Mouse (Mus musculus): ENCODE results near the gene Pitpnm2.

- TF ChIP-seq CTCF (IDR thresholded peaks at IDR 0.05; ENCODE audit: control insufficient read depth, insufficient read depth, low read length): no peak
- TF ChIP-seq POLR2A (IDR thresholded peaks at IDR 0.05; ENCODE audit: borderline replicate concordance, control insufficient read depth, low read depth, low read length): no peak
Measured at GRCm38 (mm10) chr5:124236180-124236579, 13.4 kb downstream of the Pitpnm2 start.

All from bone marrow, adult 2 months (tissue).